Mouse (Mus musculus) ZHBTc4 (cell line): ENCODE measurements around the gene Tmem59l.

Experiments used
- DNase-seq: peaks from one replicate; pipeline ENCODE4 v3.0.0-alpha.2; 2011; ENCODE audit warnings: low read depth, low spot score

The Tmem59l gene

GRCm38 (mm10) chr8:70507027-70507393, 19.9 kb upstream of the Tmem59l start:
- DNase-seq: no peak

- peak; percentile 99 for DNase-seq
These were observed 19.3 kb upstream of the Tmem59l start, which contains the start of gene Rex1bd for GRCm38 (mm10) chr8:70506328-70507026. Rex1bd (minus strand) TSS chr8:70506752.

GRCm38 (mm10) chr8:70505698-70506327, 18.7 kb upstream of the Tmem59l start:
- DNase-seq: no peak

GRCm38 (mm10) chr8:70504851-70505250, 17.7 kb upstream of the Tmem59l start:
- DNase-seq: peak; percentile 77

- no peak for DNase-seq
These were observed 17.1 kb upstream of the Tmem59l start for GRCm38 (mm10) chr8:70504291-70504716.

- peak; percentile 86 for DNase-seq
These were observed 16.0 kb upstream of the Tmem59l start for GRCm38 (mm10) chr8:70503062-70503750.

- DNase-seq: no peak
These were observed 15.4 kb upstream of the Tmem59l start for GRCm38 (mm10) chr8:70502540-70502939.

- DNase-seq: no peak
These were observed 14.8 kb upstream of the Tmem59l start for GRCm38 (mm10) chr8:70501820-70502529.

GRCm38 (mm10) chr8:70500386-70501301, 13.5 kb upstream of the Tmem59l start:
- peak; percentile 73 for DNase-seq

GRCm38 (mm10) chr8:70495771-70496062, 8.6 kb upstream of the Tmem59l start:
- no peak for DNase-seq

GRCm38 (mm10) chr8:70495001-70495770, 8.0 kb upstream of the Tmem59l start:
- no peak for DNase-seq

GRCm38 (mm10) chr8:70494416-70494945, 7.3 kb upstream of the Tmem59l start:
- DNase-seq: peak; percentile 42

- DNase-seq: peak; percentile 54
These were observed 6.7 kb upstream of the Tmem59l start for GRCm38 (mm10) chr8:70493692-70494415.

GRCm38 (mm10) chr8:70492664-70493640, 5.8 kb upstream of the Tmem59l start, which contains the start of gene Crlf1:
Crlf1 (plus strand) TSS chr8:70493158.
- DNase-seq: no peak

- DNase-seq: peak; percentile 38
These were observed 3.8 kb upstream of the Tmem59l start for GRCm38 (mm10) chr8:70490880-70491495.

GRCm38 (mm10) chr8:70490061-70490879, 3.1 kb upstream of the Tmem59l start:
- no peak for DNase-seq

- DNase-seq: no peak
These were observed 2.4 kb upstream of the Tmem59l start for GRCm38 (mm10) chr8:70489576-70489975.
